ENCODE assay signal across 19 mouse cellular contexts in the genomic region with DNA sequence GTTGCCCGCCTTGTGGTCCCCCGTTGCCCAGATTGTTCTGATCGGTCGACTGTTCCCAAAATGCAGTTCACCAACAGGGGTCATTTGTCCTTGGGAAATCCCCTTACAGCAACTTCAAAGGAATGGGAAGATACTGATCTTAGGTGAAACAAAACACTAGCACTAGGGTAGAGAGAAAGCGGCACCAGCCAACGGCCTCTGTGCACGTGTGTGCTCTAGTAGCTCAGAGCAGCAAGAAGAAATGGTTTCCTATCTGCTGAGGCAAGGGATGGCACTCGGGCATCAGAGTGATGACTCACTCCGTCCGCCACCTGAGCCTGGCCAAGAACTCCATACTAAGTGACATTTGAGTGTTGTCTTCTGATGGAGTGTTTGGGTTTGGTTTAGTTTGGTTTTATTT. TPM values are rescaled to one million over a fixed set of nuclear protein-coding genes. Genes with fewer than 3 reads are reported as not detected.
DNase-seq lines count a peak whose midpoint lies in the region; ATAC-seq lines count a peak whose summit lies in the region.
"Had no signal": no experiment of that assay in that cellular context is flagged by ENCODE, and none has a peak within 500 bp of the region (broad histone marks: within the 10 kb centered on the region; RNA-seq: fewer than 3 reads in every experiment).

No protein-coding gene starts in this region.

- peak overlapping the region; percentile 7; the same call in 1 of the 2 replicates for H3K27ac ChIP-seq in heart, embryonic 12.5 days (ENCODE audit: poor library complexity, severe bottlenecking)
- no peak overlapping the region for H3K27ac ChIP-seq in hindbrain, embryonic 13.5 days
- H3K27ac ChIP-seq: embryonic facial prominence, embryonic 15.5 days; gastrocnemius, adult 2 months; limb, embryonic 13.5 days; liver, embryonic 13.5 days; midbrain, embryonic 12.5 days had no signal

- peaks cover 54% of the 10 kb centered on the region for H3K36me3 ChIP-seq in heart, embryonic 12.5 days
- H3K36me3 ChIP-seq in hindbrain, embryonic 13.5 days: peaks cover 63% of the 10 kb centered on the region

- no peak overlapping the region for H3K9ac ChIP-seq in heart, embryonic 12.5 days
- no peak overlapping the region for H3K9ac ChIP-seq in hindbrain, embryonic 13.5 days
- H3K9ac ChIP-seq: embryonic facial prominence, embryonic 15.5 days; limb, embryonic 13.5 days; liver, embryonic 13.5 days; midbrain, embryonic 12.5 days had no signal

- no peak for ATAC-seq in heart, embryonic 12.5 days (ENCODE audit: insufficient number of reproducible peaks, low FRiP score)
- no peak for ATAC-seq in hindbrain, embryonic 13.5 days (ENCODE audit: low FRiP score)
- ATAC-seq: forebrain, embryonic 14.5 days had no signal

- H3K4me3 ChIP-seq in heart, embryonic 12.5 days: no peak overlapping the region
- no peak overlapping the region for H3K4me3 ChIP-seq in hindbrain, embryonic 13.5 days
- H3K4me3 ChIP-seq: embryonic facial prominence, embryonic 15.5 days; gastrocnemius, adult 2 months; limb, embryonic 13.5 days; liver, embryonic 13.5 days; midbrain, embryonic 12.5 days had no signal

- H3K27me3 ChIP-seq in heart, embryonic 12.5 days (replicated peaks): no peaks in the 10 kb centered on the region
- H3K27me3 ChIP-seq in hindbrain, embryonic 13.5 days: no peaks in the 10 kb centered on the region
- H3K27me3 ChIP-seq: embryonic facial prominence, embryonic 15.5 days; limb, embryonic 13.5 days; liver, embryonic 13.5 days; midbrain, embryonic 12.5 days had no signal

- peaks cover 62% of the 10 kb centered on the region for H3K4me1 ChIP-seq in heart, embryonic 12.5 days (replicated peaks)
- peaks cover 24% of the 10 kb centered on the region for H3K4me1 ChIP-seq in hindbrain, embryonic 13.5 days (replicated peaks)
- H3K4me1 ChIP-seq: limb, embryonic 13.5 days had no signal

- no peaks in the 10 kb centered on the region for H3K9me3 ChIP-seq in heart, embryonic 12.5 days (replicated peaks)
- no peaks in the 10 kb centered on the region for H3K9me3 ChIP-seq in hindbrain, embryonic 13.5 days
- H3K9me3 ChIP-seq: embryonic facial prominence, embryonic 15.5 days; limb, embryonic 13.5 days; liver, embryonic 13.5 days; midbrain, embryonic 12.5 days had no signal

- WGBS in heart, embryonic 12.5 days: 53% methylated on average over 10 of the region's 10 CpGs
- WGBS in hindbrain, embryonic 13.5 days: 91% methylated on average over 10 of the region's 10 CpGs

- no peak for DNase-seq in heart, adult 11 months
- peak; percentile 44 for DNase-seq in 416B (ENCODE audit: low read depth)
- peak; percentile 37 for DNase-seq in CD4-positive helper T cell, adult 2 months (ENCODE audit: low read depth, low spot score)
- peak; percentile 30 for DNase-seq in T-cell, adult 2 months (ENCODE audit: low spot score)
- DNase-seq in urinary bladder, postnatal 10 days (ENCODE audit: low spot score): no peak
- DNase-seq: adrenal gland, adult 2 months; cerebellum, adult 8-10 months; gastrocnemius, adult 2 months; kidney, adult 18-20 months; kidney, postnatal 4 days; liver, embryonic 13.5 days; lung, adult 2 months; right cerebral cortex, postnatal 14 days had no signal

- H3K4me2 ChIP-seq in heart, embryonic 12.5 days: no peak overlapping the region
- H3K4me2 ChIP-seq in hindbrain, embryonic 13.5 days: no peak overlapping the region
- H3K4me2 ChIP-seq: embryonic facial prominence, embryonic 15.5 days; limb, embryonic 13.5 days; liver, embryonic 13.5 days; midbrain, embryonic 12.5 days had no signal

RNA-seq across cellular contexts. Expression of gene Etv3, which starts 12.8 kb away (rescaled TPM):
- 13.9 and 14.0 TPM in 2 replicates for polyA plus RNA-seq in heart, embryonic 12.5 days (2016; fragmentation: Nextera tagmentation; extraction: Ambion mirVana)
- 10.1 and 10.9 TPM in 2 replicates for polyA plus RNA-seq in hindbrain, embryonic 13.5 days (2015; fragmentation: Nextera tagmentation; extraction: Ambion mirVana)

Comparison
In these comparisons a context has a peak if more than half of its experiments do, and no peak if none do; other contexts are left out.
1. DNase-seq: peak in 416B (single experiment), CD4-positive helper T cell, adult 2 months (single experiment) and T-cell, adult 2 months (single experiment); none in heart, adult 11 months (single experiment) and urinary bladder, postnatal 10 days (single experiment).